Mouse (Mus musculus) myocyte (in vitro differentiated cells): ENCODE results near the gene Map7d1.

ENCODE experiments used
- MAX ChIP-seq: IDR thresholded peaks from one replicate; pipeline ENCODE4 v1.6.1; 2011; ENCODE audit warnings: low read depth, mild to moderate bottlenecking, control low read depth
- MYOD1 ChIP-seq, 3 experiments: IDR thresholded peaks; one replicate each; pipeline ENCODE4 v1.6.1; 2011; ENCODE audit warnings: control low read depth in 2 of 3, low read depth in 2 of 3, mild to moderate bottlenecking in 2 of 3, moderate library complexity in 1 of 3; ENCODE audit not compliant: insufficient read length in 2 of 3, control insufficient read depth in 1 of 3
- POLR2A ChIP-seq: IDR thresholded peaks from one replicate; pipeline ENCODE4 v1.6.1; 2011; ENCODE audit warnings: low read depth, mild to moderate bottlenecking, control low read depth, moderate library complexity; ENCODE audit not compliant: insufficient read length
- SRF ChIP-seq: IDR thresholded peaks from one replicate; pipeline ENCODE4 v1.6.1; 2011; ENCODE audit warnings: low read depth; ENCODE audit not compliant: control insufficient read depth, insufficient read length
- TCF12 ChIP-seq: IDR thresholded peaks from one replicate; pipeline ENCODE4 v1.6.1; 2011; ENCODE audit warnings: mild to moderate bottlenecking, control low read depth; ENCODE audit not compliant: poor library complexity, insufficient read depth, severe bottlenecking

- TF ChIP-seq POLR2A (no peak), TCF12 (no peak), MYOD1 (IDR thresholded peaks at IDR 0.05; ENCODE audit: control insufficient read depth in 1 of 3, insufficient read length in 2 of 3, low read depth in 2 of 3) (no peak), SRF (no peak), MAX (no peak)
Observed at GRCm38 (mm10) chr4:126252411-126253237, 3.5 kb downstream of the Map7d1 start.
